Mouse (Mus musculus): Measurements from ENCODE around the gene Ppp4c.

The Ppp4c gene

DNA sequence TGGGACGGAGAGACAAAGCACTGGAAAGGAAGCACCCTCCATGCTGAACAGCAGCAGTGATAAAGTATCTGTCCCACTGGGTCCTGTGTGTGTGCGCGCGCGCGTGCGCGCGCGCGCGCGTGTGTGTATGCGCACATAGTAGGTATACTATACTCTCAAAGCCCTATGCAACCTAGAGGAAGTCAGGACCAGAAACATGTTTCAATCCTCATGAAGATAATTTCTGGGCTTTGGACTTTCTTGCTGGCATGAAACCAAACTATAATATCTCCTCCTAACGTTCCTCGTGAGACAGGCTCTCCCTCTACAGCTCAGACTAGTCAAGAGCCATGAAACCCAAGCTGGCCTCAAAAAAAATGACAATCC is 8.7 kb upstream of the Ppp4c start:
- no peak for DNase-seq (ENCODE audit: low spot score)

DNA sequence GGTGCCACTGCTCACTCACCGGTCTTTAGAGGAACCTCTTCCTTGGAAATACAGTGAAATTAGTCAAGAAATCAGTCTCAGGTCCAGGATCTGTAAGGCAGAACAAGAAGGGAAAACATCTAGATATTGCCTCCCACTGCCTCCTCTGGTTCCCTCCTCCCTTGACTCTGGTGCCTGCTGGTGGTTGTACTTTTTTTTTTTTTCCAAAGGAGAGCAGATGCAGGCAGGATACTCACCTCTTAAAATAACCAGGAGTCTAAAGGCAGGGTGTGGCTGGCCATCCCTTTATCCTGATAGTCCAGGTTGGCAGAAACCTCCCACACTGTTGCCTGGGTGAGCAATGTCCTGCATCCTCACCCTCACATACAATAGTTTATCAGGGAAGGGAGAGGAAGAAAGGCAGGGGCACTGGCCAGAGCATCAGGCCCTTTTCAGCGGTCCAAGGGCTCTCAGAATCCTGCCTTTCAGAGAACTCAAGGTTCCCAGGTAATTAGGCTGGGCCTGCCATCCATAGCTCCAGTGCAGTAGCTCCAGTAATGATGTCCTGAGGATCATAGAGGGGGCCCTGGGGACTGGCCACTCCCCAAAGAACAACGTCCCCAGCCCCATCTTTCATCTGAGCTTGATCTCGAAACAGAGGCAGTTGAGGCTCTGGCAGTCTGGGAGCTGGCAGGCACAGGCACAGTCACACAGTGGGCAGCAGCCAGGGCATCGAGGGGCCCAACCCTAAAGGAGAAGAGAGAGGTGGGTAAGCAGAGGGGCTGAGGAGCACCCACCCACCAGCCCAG is 8.2 kb upstream of the Ppp4c start:
- DNase-seq (ENCODE audit: low spot score): no peak

DNA sequence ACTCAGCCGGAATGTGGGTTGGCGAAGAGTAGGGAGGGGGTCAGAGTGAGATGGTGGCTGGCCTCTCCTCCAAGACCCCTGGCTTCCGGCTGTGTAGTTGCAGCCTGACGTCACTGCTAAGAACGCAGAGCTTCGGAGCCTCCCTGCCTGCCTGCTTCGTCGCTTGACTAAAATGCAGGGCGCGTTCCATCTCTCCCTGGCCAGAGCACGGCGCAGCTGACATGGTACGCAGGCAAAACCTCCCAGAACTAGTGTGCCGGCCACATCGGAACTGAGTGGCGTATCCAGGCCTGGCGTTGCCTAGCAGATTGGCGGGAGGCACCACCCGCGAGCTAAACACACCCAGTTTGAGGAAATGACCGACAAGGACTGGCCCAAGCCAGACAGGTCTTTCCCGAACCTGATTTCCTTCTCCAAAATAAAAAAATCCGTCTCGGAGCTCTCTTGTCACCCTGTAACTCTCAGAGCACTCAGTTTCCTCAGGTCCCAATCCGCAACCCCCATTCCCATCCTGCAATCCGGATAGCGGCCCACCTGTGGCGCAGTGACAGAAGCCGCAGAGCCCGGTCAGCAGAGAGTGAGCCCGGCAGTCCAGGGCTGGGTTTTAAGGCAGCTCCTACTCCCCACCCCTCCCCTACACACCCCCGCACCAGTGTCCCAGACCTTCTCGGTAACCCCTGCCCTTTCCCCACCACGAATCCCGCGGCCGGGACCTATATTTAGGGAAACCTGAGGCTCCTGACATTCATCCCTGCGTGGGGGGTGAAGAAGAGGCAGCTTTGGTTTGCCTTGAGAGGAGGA is 7.4 kb upstream of the Ppp4c start:
- no peak for DNase-seq (ENCODE audit: low spot score)

DNA sequence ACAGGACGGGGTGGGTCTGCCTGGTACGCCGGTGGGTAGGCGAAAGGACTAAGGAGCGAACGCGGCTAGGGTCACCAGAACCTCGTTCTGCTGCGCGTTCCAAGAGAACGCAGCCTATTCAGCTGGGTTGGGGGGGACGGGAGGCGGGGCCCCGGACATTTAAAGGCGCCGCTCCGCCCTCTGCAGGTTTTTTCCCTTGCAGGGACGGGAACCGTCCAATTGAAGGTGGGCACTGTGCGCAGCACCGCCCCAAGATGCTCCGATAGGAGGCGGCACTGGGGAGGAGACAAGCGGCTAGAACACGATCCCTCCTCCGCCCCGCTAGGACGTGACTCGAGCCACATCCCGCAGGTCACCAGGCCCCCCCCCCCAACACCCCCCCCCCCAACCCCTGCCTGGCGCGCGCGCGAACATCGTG is 6.8 kb upstream of the Ppp4c start:
- peak; percentile 99 for DNase-seq (ENCODE audit: low spot score)

DNA sequence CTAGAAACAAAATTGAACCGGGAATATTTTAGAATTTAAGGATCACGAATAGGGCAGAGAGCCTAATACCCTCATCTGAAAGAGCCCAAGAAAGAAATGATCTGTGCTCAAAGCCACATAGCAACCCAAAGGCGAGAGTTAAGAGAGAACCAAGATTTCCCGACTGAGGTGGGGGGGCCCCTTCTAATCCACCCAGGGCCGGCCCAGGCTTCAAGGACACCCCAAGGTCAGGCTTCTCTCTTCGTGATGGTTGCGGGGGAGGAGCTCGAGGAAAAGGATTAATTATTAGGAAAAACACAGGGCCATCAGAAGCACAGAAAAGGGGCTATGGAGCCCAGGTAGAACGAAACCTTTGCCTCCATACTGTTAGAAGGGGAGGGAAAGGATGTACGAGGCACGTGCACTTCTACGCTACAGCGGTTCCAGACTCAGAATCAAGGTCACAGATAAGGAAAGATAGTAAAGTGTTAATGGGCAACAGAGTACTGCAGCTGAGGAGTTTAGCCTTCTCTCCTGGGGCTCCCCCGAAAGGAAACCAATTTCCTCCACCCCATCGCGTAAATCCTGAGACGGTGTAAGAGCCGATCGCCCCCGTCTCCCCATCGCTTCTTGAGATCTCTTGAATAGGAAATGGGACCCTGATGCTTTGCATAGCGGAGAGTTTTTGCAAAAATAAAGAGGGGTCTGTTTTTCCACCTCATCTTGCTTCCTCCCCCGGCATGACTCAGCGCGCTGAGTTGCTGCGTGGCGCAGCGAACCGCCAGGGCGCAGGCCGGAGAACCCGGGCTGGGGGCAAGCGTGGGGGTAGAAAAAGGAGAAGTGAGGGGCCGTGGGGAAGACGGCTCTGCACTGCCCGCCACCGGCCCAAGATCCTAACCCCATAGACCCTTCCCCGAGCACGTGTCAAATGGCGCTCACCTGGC is 6.1 kb upstream of the Ppp4c start:
- DNase-seq (ENCODE audit: low spot score): no peak

DNA sequence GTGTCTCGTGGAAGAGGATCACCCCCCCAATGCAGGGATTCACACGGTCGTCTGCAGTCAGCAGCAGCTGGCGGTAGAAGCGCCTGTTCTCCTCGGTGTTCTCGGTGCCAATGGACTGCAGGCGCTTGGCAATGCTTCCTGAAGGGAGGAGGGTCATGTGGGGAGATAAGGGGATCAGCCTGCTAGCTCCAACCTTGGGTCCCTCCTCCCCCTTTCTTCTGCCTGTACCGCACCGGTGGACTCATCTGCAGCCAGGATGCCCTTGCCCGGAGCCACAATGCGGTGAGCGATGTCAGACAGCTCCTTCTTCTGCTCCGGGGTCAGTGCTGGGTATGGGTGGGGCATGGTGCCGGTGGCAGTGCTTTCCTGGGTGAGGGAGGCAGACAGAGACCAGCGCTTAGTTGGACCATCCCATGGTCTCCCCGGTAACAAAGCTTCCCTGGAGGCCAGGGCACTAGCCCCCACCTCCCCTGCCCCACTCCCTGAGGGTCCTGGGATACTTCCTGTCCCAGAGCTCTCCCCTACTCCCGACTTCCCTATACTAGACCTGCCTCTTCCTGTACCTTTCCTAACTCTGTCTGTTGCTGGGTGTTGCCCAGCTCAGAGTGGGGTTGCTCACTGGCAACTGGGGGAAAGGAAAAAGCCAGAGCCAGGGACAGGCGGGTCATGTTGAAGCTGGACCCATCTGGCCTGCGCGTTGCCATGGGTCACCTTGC is 5.3 kb upstream of the Ppp4c start, which contains the start of gene Fam57b:
TSS of gene Fam57b (plus strand) at position 258 of the 716 bp plus-strand sequence.
- no peak for DNase-seq (ENCODE audit: low spot score)

DNA sequence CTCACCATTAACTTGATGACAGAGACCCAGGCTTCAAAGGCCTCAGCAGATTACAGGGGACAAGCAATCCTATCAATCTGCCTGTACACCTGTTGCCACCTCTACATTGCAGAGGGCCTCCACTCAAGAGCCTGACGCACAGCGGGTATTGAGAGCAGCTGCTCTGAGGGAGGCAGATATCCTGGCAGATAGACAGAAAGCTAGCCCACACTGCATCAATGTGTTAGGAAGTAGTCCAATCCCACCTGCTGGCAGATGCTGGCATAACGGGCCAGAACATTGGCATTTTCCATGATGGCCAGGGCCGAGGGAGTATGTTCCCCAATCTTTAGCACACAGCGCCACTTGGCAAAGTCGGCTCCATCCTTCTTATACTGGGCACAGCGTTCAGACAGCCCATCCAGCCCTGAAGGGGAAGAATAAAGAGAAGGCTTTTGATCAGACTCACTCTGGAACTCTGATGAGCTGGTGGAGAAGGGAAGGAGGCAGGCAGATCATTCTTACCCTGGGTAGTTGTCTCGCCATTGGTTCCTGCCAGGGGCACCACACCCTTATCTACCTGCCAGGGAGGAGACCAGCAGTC is 4.1 kb upstream of the Ppp4c start:
- DNase-seq (ENCODE audit: low spot score): no peak

DNA sequence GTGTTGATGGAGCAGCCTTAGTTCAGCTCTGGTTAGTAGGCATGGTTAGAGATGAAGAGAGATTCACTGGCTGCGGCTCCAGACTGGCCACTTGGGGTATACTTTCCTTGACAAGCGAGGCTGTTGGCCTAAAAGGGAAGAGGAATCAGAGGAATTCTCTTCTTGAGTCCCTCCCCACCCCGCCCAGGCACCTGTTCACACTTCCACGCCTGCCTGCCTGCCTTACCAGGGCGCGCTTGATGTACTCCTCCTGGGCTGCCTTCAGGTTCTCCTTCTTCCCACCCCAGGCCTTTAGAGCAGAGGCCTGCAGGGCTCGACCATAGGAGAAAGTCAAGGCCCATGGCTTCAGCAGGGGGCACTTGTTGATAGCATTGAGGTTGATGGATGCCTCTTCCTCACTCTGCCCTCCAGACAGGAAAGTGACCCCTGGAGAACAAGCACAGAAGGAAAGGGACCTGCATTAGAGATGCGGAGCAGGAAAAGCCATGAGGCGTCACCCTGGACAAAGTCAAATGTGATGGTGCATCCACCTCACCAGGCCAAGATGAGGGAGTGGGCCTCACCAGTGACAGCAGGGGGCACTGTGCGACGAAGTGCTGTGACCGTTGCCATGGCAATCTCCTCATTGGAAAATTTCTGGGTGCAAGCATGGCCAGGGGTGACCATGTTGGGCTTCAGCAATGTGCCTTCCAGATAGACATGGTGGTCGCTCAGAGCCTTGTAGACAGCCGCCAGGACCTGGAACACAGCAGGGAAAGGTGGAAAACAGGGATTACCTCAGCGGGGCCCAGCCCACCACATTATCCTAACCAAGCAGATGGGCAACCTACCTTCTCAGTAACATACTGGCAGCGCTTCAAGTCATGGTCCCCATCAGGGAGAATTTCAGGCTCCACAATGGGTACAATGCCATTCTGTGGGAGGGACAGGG is 3.4 kb upstream of the Ppp4c start:
- DNase-seq (ENCODE audit: low spot score): no peak

DNA sequence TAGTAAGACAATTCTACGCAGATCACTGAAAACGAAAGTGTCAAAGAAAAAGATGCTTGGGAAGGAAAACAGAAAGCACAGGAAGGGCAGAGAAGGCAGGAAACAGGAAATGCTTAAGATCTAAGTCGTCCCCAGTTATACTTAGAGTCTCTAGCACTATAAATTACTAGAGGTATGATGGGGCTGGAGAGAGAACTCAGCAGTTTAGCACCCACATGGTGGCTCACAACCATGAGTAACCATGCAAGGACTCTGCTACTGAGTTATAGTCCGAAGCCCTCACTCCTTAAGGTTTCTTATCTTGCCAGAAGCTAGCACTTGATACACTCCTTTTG is 1.9 kb upstream of the Ppp4c start:
- no peak for DNase-seq (ENCODE audit: low spot score)

DNA sequence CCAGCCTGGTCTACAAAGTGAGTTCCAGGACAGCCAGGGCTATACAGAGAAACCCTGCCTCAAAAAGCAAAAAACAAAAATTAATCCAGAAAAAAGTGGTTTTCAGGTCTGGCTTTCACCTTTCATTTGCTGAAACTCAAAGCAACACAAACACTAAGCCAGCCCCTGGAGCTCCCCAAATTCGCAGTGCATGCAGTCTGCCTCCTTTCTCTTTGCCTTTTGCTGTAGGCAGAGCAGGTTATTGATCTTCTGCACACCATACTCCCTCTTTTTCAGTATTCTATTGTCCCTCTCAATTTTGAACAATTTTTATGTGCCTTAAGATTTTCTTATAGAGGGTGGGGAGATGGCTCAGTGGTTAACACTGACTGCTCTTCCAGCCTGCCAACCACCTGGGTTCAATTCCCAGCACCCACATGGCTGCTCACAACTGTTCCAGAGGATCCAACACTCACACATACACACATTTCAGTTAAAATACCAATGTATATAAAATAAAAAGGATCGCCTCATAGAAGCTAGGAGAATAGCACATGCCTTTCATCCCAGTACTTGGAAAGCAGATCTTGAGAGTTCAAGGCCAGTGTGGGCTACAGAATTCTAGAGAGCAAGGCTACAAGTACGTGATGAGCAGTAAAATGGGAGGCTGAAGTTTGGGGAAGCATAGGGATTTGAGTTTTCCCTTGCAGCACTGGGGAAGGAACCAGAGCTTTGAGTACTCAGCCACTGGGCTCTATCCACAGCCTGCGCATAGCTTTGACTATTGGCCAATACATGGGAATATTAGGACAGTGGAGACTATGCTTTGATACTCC is 1.4 kb upstream of the Ppp4c start:
- no peak for DNase-seq (ENCODE audit: low spot score)

DNA sequence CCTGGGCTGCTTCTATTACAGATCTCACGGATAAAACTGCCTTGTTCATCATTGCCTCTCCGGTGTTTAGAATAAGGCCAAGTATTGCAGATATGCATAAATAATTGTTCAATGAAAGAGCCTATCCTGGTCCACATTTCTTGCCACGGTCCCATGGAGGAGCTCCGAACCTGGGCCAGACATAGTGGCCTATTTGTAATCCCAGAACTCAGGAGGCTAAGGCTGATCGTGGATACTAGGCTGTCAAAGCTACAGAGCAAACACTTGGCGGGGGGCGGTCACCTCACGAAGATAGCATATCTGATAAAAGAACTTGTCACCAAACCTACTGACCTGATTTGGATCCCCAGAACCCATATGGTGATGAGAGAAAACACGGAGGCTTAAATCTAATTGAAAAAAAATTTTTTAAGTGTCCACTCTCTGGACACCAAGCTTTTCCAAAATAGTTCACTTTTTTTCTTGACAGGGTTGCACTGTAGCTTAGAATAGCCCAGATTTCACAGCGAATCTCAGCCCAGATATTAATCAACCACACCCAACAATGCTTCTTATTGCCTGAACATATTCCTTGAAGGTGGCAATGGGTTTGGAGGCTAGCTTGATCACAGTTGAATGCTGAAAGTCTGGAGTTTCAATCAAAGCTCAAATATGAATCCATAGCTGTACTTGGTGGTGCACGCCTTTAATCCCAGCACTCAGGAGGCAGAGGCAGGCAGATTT is 586 bp upstream of the Ppp4c start:
- no peak for DNase-seq (ENCODE audit: low spot score)

DNA sequence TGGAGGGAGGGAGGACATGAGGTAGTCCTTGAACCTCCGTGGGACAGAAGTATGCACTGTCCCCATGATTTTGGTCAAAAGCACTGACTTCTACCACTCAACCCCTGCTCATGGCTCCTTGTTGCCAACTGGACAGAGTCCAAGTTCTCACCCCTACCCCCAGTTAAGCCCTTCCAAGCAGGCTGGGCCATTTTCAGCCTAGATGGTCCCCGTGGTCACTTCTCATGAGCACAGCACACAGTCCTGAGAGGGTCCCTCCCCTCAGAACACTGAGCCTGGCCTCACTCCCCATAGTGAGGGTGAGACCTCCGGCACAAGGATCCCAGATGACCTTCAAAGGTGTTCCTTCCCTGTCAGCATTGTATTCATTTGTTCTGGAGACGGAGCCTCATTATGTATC is 3.2 kb downstream of the Ppp4c start:
- no peak for DNase-seq (ENCODE audit: low spot score)

DNA sequence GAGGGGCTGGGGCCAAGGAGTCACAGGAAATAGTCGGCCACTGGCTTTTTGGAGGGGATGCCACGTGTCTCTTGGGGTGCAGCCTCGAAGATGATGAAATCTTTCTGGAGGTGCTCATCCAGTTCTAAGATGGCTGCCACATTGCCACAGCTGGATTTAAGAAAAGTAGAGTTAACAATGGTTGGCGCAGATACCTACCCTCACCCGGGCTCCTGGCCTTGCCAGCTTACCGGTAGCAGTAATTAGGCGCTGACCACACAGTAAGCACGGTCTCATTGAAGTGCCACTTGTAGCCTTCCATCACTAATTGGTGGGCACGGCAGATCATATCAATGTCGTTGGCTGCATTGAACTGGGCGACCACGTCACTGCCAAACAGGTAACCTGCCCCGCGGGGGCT is 6.2 kb downstream of the Ppp4c start:
- no peak for DNase-seq (ENCODE audit: low spot score)

DNA sequence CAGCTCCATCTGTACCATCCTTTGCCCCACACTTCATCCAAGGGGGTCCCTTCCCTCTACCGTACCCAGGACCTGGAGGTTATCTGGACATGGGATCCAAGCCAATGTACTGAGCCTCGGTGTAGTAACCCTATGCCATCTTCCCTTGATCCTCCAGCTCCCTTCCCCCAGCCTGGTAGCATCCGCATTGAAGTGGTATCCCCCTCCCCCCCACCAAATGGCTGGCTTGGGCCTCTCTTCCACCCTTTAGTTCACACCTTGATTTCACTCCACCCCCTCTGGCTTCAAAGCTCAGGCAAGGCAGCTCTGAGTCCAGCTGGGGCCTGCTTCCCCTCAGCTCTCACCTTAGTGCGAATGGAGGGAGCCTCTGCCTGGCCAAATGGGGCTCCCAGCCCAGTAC is 7.2 kb downstream of the Ppp4c start:
- no peak for DNase-seq (ENCODE audit: low spot score)

DNA sequence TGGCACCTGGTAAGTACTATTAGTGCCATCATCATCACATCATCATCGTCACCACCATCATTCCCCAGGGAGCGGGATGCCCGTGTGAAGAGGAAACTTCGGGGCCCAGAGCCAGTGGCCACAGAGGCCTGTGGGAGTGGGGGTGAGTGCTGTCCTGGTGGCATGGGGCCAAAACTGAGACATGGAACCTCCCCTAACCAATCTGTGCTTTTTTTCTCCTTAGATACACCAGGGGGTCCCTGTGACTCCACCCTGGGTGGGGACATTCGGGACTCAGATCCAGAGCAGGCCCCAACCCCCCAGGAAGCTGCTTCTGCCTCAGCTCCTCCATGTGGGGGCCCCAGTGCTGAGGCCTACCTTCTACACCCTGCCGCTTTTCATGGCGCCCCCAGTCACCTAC is 7.8 kb downstream of the Ppp4c start:
- DNase-seq (ENCODE audit: low spot score): no peak

DNA sequence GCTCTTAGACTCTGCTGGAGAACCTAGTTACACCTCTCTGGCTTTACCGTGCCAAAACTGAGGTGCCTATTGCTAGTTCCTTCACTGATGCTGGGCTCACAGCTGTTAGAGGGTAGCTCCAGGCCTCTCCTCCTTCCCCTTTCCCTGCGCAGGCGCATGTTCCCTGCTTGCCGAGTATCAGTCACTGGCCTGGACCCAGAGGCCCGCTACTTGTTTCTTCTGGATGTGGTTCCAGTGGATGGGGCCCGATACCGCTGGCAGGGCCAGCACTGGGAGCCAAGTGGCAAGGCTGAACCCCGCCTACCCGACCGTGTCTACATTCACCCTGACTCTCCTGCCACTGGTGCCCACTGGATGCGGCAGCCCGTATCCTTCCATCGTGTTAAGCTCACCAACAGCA is 9.6 kb downstream of the Ppp4c start:
- DNase-seq (ENCODE audit: low spot score): no peak

DNA sequence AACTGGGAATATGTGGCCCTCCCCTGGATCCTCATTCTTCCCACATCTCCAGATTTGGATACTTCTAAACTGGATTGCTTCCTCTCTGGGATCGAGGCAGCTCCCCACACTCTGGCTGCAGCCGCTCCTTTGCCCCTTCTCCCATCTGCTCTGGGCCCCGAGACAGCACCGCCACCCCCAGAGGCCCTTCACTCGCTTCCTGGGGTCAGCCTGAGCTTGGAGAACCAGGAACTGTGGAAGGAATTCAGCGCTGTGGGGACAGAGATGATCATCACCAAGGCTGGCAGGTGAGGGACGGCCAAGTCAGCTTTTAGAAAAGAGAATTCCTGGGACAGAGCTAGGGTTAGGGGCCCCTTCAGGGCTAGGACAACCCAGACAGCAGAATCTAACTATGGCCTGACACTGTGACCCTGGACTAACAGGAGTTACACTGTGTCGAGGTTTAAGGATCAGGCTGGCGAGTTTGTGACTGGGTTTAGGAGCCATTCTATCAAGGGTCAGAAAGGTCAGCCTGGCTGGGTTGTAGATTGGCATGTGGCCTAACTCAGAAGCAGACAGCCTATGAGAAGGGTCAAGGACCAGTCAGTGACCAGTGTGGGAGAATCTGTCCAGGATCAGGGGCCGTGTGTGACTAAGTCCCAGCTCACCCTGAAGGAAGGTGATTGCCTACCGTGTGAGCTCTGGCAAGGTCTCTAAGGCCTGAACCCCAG is 10.5 kb downstream of the Ppp4c start:
- DNase-seq (ENCODE audit: low spot score): no peak

DNA sequence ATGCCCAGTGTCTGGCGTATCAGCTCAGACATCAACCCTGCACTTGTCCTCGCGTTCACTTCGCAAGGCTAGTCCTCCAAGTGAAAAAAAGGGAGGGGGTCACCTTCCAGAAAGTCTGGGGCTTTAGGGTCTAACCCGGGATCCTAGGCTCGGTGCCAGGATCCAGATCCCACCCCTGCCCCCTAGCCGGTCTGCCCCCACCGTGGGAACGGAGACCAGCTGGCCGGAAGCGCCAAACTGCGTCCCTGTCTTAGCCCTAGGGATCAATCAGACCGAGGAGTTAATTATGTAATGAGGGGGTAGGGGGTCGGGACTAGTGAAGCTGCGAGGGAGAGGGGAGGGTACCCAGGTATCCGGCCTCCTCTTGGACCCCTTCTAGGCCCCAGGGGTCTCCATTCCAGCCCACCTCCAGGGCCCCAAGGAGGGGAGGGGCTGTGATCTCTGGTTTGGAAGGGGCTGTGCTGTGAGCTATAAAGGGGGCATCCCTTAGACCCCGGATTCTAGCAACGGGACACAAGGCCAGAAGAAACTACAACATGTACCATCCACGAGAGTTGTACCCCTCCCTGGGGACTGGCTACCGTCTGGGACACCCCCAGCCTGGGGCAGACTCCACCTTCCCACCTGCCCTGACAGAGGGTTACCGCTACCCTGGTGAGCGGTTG is 11.2 kb downstream of the Ppp4c start, which contains the start of gene Tbx6:
TSS of gene Tbx6 (plus strand) at position 513 of the 665 bp plus-strand sequence.
- DNase-seq (ENCODE audit: low spot score): no peak
